Mouse (Mus musculus) erythroblast, embryonic 14.5 days (primary cell): ENCODE results near the gene Fbxo27.

Experiments used
- GATA1 ChIP-seq: IDR thresholded peaks from 2 replicates; pipeline ENCODE4 v1.6.1; 2012; ENCODE audit warnings: low read length, inconsistent platforms, mixed read lengths
- TAL1 ChIP-seq: IDR thresholded peaks from 3 replicates; pipeline ENCODE4 v1.6.1; 2012; ENCODE audit warnings: low read length, inconsistent platforms, mixed read lengths

DNA sequence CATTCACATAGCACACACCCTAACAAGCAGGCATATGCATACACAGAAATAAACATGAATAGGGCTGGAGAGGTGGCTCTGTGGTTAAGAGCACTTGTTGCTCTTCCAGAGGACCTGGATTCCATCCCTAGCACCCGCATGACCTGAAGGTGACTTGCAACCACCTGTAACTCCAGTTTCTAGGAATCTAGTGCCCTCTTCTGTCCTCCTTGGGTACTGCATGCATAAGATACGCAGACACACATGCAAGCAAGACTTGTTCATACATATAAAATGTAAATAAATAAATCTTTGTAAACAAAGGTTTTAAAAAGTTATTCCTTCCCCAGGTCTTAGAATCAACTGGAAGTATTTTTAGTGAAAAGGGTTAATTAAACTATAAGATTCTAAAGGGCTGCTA is 41.5 kb upstream of the Fbxo27 start:
- no peak for TF ChIP-seq TAL1
- TF ChIP-seq GATA1: no peak
